Mouse (Mus musculus): ENCODE results near the gene Meox1.

Meox1 gene

GRCm38 (mm10) chr11:101898328-101898727, 4.2 kb upstream of the Meox1 start:
- DNase-seq (ENCODE audit: low read depth, low spot score): no peak

GRCm38 (mm10) chr11:101896546-101897361, 2.6 kb upstream of the Meox1 start:
- peak; percentile 80 for DNase-seq (ENCODE audit: low read depth, low spot score)

GRCm38 (mm10) chr11:101893560-101893959, 614 bp downstream of the Meox1 start:
- DNase-seq (ENCODE audit: low read depth, low spot score): no peak

GRCm38 (mm10) chr11:101891451-101891850, 2.7 kb downstream of the Meox1 start:
- DNase-seq (ENCODE audit: low read depth, low spot score): no peak

- DNase-seq (ENCODE audit: low read depth, low spot score): no peak
Observed at GRCm38 (mm10) chr11:101889781-101890180, 4.4 kb downstream of the Meox1 start.

- no peak for DNase-seq (ENCODE audit: low read depth, low spot score)
Observed at GRCm38 (mm10) chr11:101888820-101889219, 5.4 kb downstream of the Meox1 start.

GRCm38 (mm10) chr11:101886436-101886835, 7.7 kb downstream of the Meox1 start:
- DNase-seq (ENCODE audit: low read depth, low spot score): no peak

GRCm38 (mm10) chr11:101885881-101886319, 8.3 kb downstream of the Meox1 start:
- DNase-seq (ENCODE audit: low read depth, low spot score): no peak

- DNase-seq (ENCODE audit: low read depth, low spot score): no peak
Observed at GRCm38 (mm10) chr11:101885232-101885631, 8.9 kb downstream of the Meox1 start.

GRCm38 (mm10) chr11:101883911-101884310, 10.3 kb downstream of the Meox1 start:
- no peak for DNase-seq (ENCODE audit: low read depth, low spot score)

- no peak for DNase-seq (ENCODE audit: low read depth, low spot score)
Observed at GRCm38 (mm10) chr11:101882500-101883290, 11.5 kb downstream of the Meox1 start.

GRCm38 (mm10) chr11:101881604-101882071, 12.5 kb downstream of the Meox1 start:
- DNase-seq (ENCODE audit: low read depth, low spot score): no peak

- no peak for DNase-seq (ENCODE audit: low read depth, low spot score)
Observed at GRCm38 (mm10) chr11:101881185-101881584, 13.0 kb downstream of the Meox1 start.

- no peak for DNase-seq (ENCODE audit: low read depth, low spot score)
Observed at GRCm38 (mm10) chr11:101879672-101880071, 14.5 kb downstream of the Meox1 start.

GRCm38 (mm10) chr11:101878696-101879095, 15.5 kb downstream of the Meox1 start:
- DNase-seq (ENCODE audit: low read depth, low spot score): no peak

GRCm38 (mm10) chr11:101874978-101875377, 19.2 kb downstream of the Meox1 start:
- no peak for DNase-seq (ENCODE audit: low read depth, low spot score)

- DNase-seq (ENCODE audit: low read depth, low spot score): no peak
Observed at GRCm38 (mm10) chr11:101873909-101874308, 20.3 kb downstream of the Meox1 start.

GRCm38 (mm10) chr11:101871435-101871834, 22.7 kb downstream of the Meox1 start:
- no peak for DNase-seq (ENCODE audit: low read depth, low spot score)

- no peak for DNase-seq (ENCODE audit: low read depth, low spot score)
Observed at GRCm38 (mm10) chr11:101870067-101870765, 24.0 kb downstream of the Meox1 start.

- DNase-seq (ENCODE audit: low read depth, low spot score): no peak
Observed at GRCm38 (mm10) chr11:101867513-101868052, 26.6 kb downstream of the Meox1 start.

- no peak for DNase-seq (ENCODE audit: low read depth, low spot score)
Observed at GRCm38 (mm10) chr11:101858742-101859141, 35.4 kb downstream of the Meox1 start.
